Mouse (Mus musculus) hindbrain, embryonic 16.5 days (tissue): ENCODE measurements at regions not wholly inside any gene's neighbourhood (a gene's known extent, or its start where the extent isn't known, plus 50 kb on each side); places are given as distances from the start of the nearest gene placed in this dataset.

Experiments used
- ATAC-seq: fragments of 200-750 bp; cut with Nextera tagmentation; 2 replicates; pipeline ENCODE4 v1.8.0; 2017; ENCODE audit warnings: moderate TSS enrichment, moderate library complexity
- H3K27ac ChIP-seq: fragments of 300-500 bp; sonication (generic); 2 replicates; pipeline ENCODE4 v1.5.1; 2014; ENCODE audit warnings: low read depth, mild to moderate bottlenecking, control low read depth, low read length, moderate library complexity
- H3K27me3 ChIP-seq: fragments of 300-500 bp; sonication (generic); replicated peaks from 2 replicates; pipeline ENCODE4 v1.6.1; 2014; ENCODE audit warnings: low read length; ENCODE audit not compliant: control insufficient read depth, insufficient read depth
- H3K36me3 ChIP-seq: fragments of 300-500 bp; sonication (generic); 2 replicates; pipeline ENCODE4 v1.6.1; 2014; ENCODE audit warnings: mild to moderate bottlenecking, low read length, moderate library complexity, mixed read lengths; ENCODE audit not compliant: control insufficient read depth, insufficient read depth
- H3K4me1 ChIP-seq: fragments of 300-500 bp; sonication (generic); 2 replicates; pipeline ENCODE4 v1.6.1; 2014; ENCODE audit warnings: low read depth, low read length; ENCODE audit not compliant: control insufficient read depth, insufficient read depth
- H3K4me2 ChIP-seq: fragments of 300-500 bp; sonication (generic); 2 replicates; pipeline ENCODE4 v1.6.1; 2014; ENCODE audit warnings: mild to moderate bottlenecking, low read length, control low read depth, moderate library complexity
- H3K4me3 ChIP-seq: fragments of 300-500 bp; sonication (generic); 2 replicates; pipeline ENCODE4 v1.5.1; 2014; ENCODE audit warnings: mild to moderate bottlenecking, low read length, control low read depth, moderate library complexity
- H3K9ac ChIP-seq: fragments of 300-500 bp; sonication (generic); 2 replicates; pipeline ENCODE4 v1.6.1; 2014; ENCODE audit warnings: low read depth, mild to moderate bottlenecking, control low read depth, low read length, moderate library complexity
- H3K9me3 ChIP-seq: fragments of 300-500 bp; sonication (generic); 2 replicates; pipeline ENCODE4 v1.6.1; 2014; ENCODE audit warnings: mild to moderate bottlenecking, low read length, moderate library complexity; ENCODE audit not compliant: control insufficient read depth
- WGBS: fragments of 180-500 bp; shearing (Covaris S2); extraction: QIAGEN DNeasy Blood & Tissue Kit; methylation state at CpG from one replicate; pipeline ENCODE4 v1.1.7; 2014; 5-methylcytosine and 5-hydroxymethylcytosine counted together

DNA sequence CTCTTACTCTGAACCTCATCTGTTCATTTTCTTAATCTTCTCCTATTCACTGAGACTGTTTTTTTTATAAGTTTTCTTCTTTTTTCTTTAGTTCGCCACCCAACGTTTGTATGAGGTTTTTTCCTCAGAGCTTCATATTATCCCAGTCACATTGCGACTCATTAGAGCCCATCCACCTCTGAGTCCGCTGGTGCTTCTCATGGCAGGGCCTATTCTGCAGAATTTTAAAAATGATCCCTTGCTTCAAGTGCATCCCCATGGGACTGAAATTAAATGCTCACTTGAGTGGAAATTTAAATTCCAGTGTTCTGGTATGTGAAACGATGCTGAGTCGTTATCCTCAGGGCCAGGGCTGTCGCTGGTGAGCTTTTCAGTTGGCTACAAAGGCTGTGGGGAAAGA, 410.9 kb downstream of the Igsf11 start:
- Histone ChIP-seq H3K9ac (no peak overlapping the region), H3K9me3 (no peaks in the 10 kb centered on the region), H3K27me3 (no peaks in the 10 kb centered on the region), H3K4me2 (no peak overlapping the region; the same call in 1 of the 2 replicates), H3K4me1 (peaks cover 7% of the 10 kb centered on the region), H3K4me3 (no peak overlapping the region), H3K36me3 (no peaks in the 10 kb centered on the region), H3K27ac (peak overlapping the region; percentile 31)
- 19% methylated on average over 7 of the region's 7 CpGs for WGBS
- peak; percentile 72 for ATAC-seq

GRCm38 (mm10) chr16:39307951-39308350, 415.5 kb downstream of the Igsf11 start:
- H3K9me3 ChIP-seq = no peaks in the 10 kb centered on the region
- no peak for ATAC-seq
- H3K36me3 ChIP-seq = no peaks in the 10 kb centered on the region
- peaks cover 2% of the 10 kb centered on the region for H3K4me1 ChIP-seq
- WGBS = 52% methylated on average over 5 of the region's 5 CpGs
- no peak overlapping the region for H3K27ac ChIP-seq
- H3K9ac ChIP-seq = no peak overlapping the region
- H3K27me3 ChIP-seq = no peaks in the 10 kb centered on the region
- H3K4me2 ChIP-seq = no peak overlapping the region
- no peak overlapping the region for H3K4me3 ChIP-seq

DNA sequence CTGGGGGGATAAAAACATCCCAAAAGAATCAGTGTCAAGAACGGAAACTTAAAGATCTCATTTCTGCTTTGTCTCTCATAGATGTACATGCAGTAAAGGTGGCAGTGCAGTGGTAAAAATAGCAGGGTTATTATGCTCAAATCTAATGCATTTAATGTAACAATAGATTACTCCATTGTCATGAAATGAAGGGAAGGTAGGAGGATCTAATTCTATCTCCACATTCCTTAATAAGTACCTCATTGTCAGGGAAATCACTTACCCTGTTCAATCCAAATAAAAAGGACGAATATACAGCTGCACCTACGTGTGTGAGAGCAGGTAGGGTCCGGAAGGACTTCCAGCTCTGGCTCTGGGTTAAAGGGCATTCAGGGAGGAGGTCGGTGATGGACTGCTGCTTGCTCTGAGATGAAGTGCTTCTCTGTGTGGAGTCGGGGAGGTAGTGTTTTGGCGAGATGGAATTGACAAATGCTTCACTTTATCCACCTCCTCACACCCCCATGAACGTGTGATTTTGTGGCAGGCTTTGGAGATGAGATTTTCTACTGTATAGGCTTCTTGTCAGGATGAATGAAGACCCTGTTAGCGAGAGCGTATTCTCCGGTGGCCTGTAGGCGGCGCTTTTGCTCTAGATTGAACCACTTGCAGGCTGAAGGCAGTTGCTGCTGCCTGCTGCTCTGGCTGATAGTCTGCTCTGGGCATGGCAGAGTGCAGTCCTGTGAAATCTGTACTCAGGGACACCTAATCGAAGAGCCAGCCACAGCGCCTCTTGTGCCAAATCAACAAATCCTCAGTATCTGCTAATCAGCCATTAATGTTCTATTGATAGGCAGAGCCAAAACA, 424.5 kb downstream of the Igsf11 start:
- Histone ChIP-seq H3K36me3 (no peaks in the 10 kb centered on the region), H3K4me2 (no peak overlapping the region), H3K27ac (no peak overlapping the region), H3K4me1 (no peaks in the 10 kb centered on the region; the same call in 1 of the 2 replicates), H3K27me3 (no peaks in the 10 kb centered on the region), H3K4me3 (no peak overlapping the region), H3K9me3 (no peaks in the 10 kb centered on the region), H3K9ac (no peak overlapping the region)
- 20% methylated on average over 15 of the region's 15 CpGs for WGBS
- peak; percentile 92 for ATAC-seq

- ATAC-seq = no peak
Observed at GRCm38 (mm10) chr16:39325627-39326026, 433.2 kb downstream of the Igsf11 start.

DNA sequence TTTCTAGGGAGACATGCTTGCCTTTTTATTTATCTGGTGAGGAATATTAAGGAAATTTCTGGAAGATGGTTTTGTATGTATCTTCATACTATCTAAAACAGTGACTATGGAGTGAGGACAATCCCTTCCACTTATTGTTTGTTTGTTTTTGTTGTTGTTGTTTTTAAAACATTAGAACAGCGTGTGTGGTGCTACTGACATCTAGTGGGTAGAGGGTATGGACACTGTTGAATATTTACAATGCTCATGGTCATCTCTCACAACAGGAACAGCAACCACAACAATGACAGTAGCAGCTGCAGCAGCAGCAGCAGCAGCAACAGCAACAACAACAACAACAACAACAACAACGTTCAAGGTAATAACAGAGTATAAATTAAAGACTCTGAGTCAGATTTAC, 471.2 kb downstream of the Igsf11 start:
- ATAC-seq = no peak
- Histone ChIP-seq H3K4me2 (no peak overlapping the region), H3K27ac (no peak overlapping the region), H3K36me3 (no peaks in the 10 kb centered on the region), H3K4me1 (no peaks in the 10 kb centered on the region), H3K27me3 (no peaks in the 10 kb centered on the region), H3K4me3 (no peak overlapping the region), H3K9me3 (no peaks in the 10 kb centered on the region), H3K9ac (no peak overlapping the region)
- 79% methylated on average over 2 of the region's 2 CpGs for WGBS

More at GRCm38 (mm10) chr16:39325627-39326026, 433.2 kb downstream of the Igsf11 start:
- Histone ChIP-seq H3K4me3 (no peak overlapping the region), H3K36me3 (no peaks in the 10 kb centered on the region), H3K9ac (no peak overlapping the region), H3K4me1 (no peaks in the 10 kb centered on the region), H3K4me2 (no peak overlapping the region), H3K27me3 (no peaks in the 10 kb centered on the region), H3K27ac (no peak overlapping the region), H3K9me3 (no peaks in the 10 kb centered on the region)
- 80% methylated on average over 2 of the region's 2 CpGs for WGBS

GRCm38 (mm10) chr16:39368276-39368675, 475.8 kb downstream of the Igsf11 start:
- H3K27me3 ChIP-seq = no peaks in the 10 kb centered on the region
- H3K4me2 ChIP-seq = no peak overlapping the region
- H3K27ac ChIP-seq = no peak overlapping the region
- WGBS = 84% methylated on average over 2 of the region's 2 CpGs
- no peak overlapping the region for H3K9ac ChIP-seq
- peak; percentile 40; the same call in 1 of the 2 replicates for ATAC-seq
- H3K36me3 ChIP-seq = no peaks in the 10 kb centered on the region
- no peaks in the 10 kb centered on the region for H3K4me1 ChIP-seq
- no peak overlapping the region for H3K4me3 ChIP-seq
- H3K9me3 ChIP-seq = no peaks in the 10 kb centered on the region

DNA sequence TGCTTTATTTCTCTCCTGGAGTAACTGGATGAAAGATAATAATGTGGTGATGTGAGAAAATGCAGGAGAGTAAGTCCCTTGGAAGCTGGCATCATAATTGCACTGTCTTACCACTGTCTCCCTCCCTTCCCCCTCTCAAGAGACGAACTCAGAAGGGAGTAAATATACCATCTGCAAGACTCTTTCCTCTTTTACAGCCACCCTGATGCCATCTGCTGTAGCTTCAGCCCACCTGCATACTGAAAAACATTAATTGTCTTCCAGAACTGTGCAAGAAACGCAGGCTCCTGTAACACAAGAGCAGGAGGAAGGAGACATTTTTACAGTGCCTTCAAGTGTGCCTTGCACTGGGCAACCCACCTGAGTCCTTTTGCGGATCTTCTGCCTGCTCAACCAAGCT, 482.1 kb downstream of the Igsf11 start:
- Histone ChIP-seq H3K9me3 (no peaks in the 10 kb centered on the region), H3K9ac (no peak overlapping the region), H3K27ac (no peak overlapping the region), H3K4me3 (no peak overlapping the region), H3K27me3 (no peaks in the 10 kb centered on the region), H3K36me3 (no peaks in the 10 kb centered on the region), H3K4me2 (no peak overlapping the region), H3K4me1 (no peaks in the 10 kb centered on the region; the same call in 1 of the 2 replicates)
- WGBS = 65% methylated on average over 3 of the region's 3 CpGs
- ATAC-seq = no peak

GRCm38 (mm10) chr16:39379959-39380358, 487.5 kb downstream of the Igsf11 start:
- Histone ChIP-seq H3K9me3 (no peaks in the 10 kb centered on the region), H3K4me1 (no peaks in the 10 kb centered on the region), H3K4me3 (no peak overlapping the region), H3K27me3 (no peaks in the 10 kb centered on the region), H3K36me3 (no peaks in the 10 kb centered on the region), H3K27ac (no peak overlapping the region), H3K9ac (no peak overlapping the region), H3K4me2 (no peak overlapping the region)
- WGBS = 71% methylated on average over 7 of the region's 7 CpGs
- no peak for ATAC-seq

GRCm38 (mm10) chr16:39389943-39390342, 497.5 kb downstream of the Igsf11 start:
- Histone ChIP-seq H3K36me3 (no peaks in the 10 kb centered on the region), H3K4me2 (no peak overlapping the region), H3K9ac (no peak overlapping the region), H3K27me3 (no peaks in the 10 kb centered on the region), H3K4me1 (no peaks in the 10 kb centered on the region), H3K9me3 (no peaks in the 10 kb centered on the region), H3K27ac (no peak overlapping the region), H3K4me3 (no peak overlapping the region)
- WGBS = 72% methylated on average over 5 of the region's 5 CpGs
- peak; percentile 80 for ATAC-seq
